Mouse (Mus musculus): ENCODE data around the gene Lrrc19.

DNA sequence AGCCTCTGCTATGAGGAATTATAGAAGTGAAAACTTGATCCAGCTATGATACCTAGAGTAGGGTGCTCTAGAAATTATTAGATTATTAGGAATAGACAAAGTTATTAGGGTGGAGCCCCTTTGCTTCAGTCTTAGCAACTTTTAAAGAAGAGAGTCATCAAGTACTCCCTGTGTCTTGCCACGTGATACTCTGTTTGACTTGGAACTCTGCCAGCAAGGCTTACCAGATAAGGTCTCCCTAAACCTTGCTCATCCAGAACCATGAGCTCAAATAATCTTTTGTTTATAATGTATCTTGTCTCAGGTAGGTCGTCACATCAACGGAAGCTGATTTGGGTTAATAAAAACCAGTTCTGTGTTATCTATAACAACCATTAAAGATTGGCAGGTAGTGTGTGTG, 46.4 kb upstream of the Lrrc19 start:
- TF ChIP-seq CTCF (IDR thresholded peaks at IDR 0.05; ENCODE audit: control insufficient read depth, insufficient read depth, insufficient read length) (no peak), CEBPB (IDR thresholded peaks at IDR 0.05; ENCODE audit: low read depth) (no peak), USF1 (IDR thresholded peaks at IDR 0.05; ENCODE audit: low read depth) (no peak), MYOD1 (IDR thresholded peaks at IDR 0.05; ENCODE audit: control insufficient read depth, insufficient read length, low read depth) (no peak)

Measured in C2C12 (cell line).